Mouse (Mus musculus) limb, embryonic 15.5 days (tissue): ENCODE data around the gene Ttc30a1. TPM values are rescaled to one million over a fixed set of nuclear protein-coding genes. Genes with fewer than 3 reads are reported as not detected.

Experiments
- ATAC-seq: fragments of 200-750 bp; cut with Nextera tagmentation; 2 replicates; pipeline ENCODE4 v1.8.0; 2017; ENCODE audit warnings: low read depth, moderate TSS enrichment; ENCODE audit not compliant: insufficient number of reproducible peaks, low FRiP score, low TSS enrichment
- H3K27ac ChIP-seq: fragments of 300-500 bp; sonication (generic); 2 replicates; pipeline ENCODE4 v1.5.1; 2015; ENCODE audit warnings: moderate library complexity, mild to moderate bottlenecking, inconsistent platforms
- H3K27me3 ChIP-seq: fragments of 300-500 bp; sonication (generic); 2 replicates; pipeline ENCODE4 v1.6.1; 2015; ENCODE audit warnings: inconsistent platforms
- H3K36me3 ChIP-seq: fragments of 300-500 bp; sonication (generic); 2 replicates; pipeline ENCODE4 v1.6.1; 2015; ENCODE audit warnings: inconsistent platforms
- H3K4me1 ChIP-seq: fragments of 300-500 bp; sonication (generic); 2 replicates; pipeline ENCODE4 v1.6.1; 2015; ENCODE audit warnings: inconsistent platforms
- H3K4me2 ChIP-seq: fragments of 300-500 bp; sonication (generic); 2 replicates; pipeline ENCODE4 v1.6.1; 2015; ENCODE audit warnings: mild to moderate bottlenecking, inconsistent platforms
- H3K4me3 ChIP-seq: fragments of 300-500 bp; sonication (generic); 2 replicates; pipeline ENCODE4 v1.5.1; 2015; ENCODE audit warnings: mild to moderate bottlenecking, inconsistent platforms
- H3K9ac ChIP-seq: fragments of 300-500 bp; sonication (generic); 2 replicates; pipeline ENCODE4 v1.6.1; 2015; ENCODE audit warnings: inconsistent platforms
- H3K9me3 ChIP-seq: fragments of 300-500 bp; sonication (generic); 2 replicates; pipeline ENCODE4 v1.6.1; 2016; ENCODE audit warnings: inconsistent platforms
- WGBS: fragments of 180-500 bp; shearing (Covaris S2); methylation state at CpG from one replicate; pipeline ENCODE4 v1.1.7; 2015; 5-methylcytosine and 5-hydroxymethylcytosine counted together
- polyA plus RNA-seq: library from polyadenylated mRNA; unstranded; fragments of >200 nt; fragmentation: Nextera tagmentation; extraction: Ambion mirVana; gene quantifications from 2 replicates; pipeline ENCODE4 v1.2.1, GENCODE M21; 2015

The Ttc30a1 gene
- polyA plus RNA-seq, 1 experiment from 2014 or later, result 6.3 TPM

DNA sequence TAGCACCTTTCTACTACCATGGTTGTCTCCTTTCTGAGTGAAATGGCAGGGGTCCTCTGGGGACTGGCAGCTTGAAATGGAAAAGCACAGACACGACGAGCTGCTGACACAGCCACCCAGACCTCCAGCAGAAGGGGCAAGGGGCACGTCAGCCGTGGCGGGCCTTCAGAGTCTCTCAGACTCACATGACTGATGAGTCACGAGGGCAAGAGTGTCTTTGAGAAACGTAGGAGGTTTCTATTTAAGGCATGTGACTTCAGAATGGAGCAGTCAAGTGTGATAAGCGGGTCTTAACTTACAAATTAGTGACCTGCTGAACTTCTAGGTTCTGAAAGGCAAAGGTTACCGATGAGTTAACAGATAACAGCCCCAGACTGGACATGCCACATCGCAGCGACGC lies 16.0 kb upstream of the Ttc30a1 start:
- Histone ChIP-seq H3K4me2 (no peak overlapping the region), H3K27ac (no peak overlapping the region), H3K9ac (no peak overlapping the region), H3K36me3 (no peaks in the 10 kb centered on the region), H3K27me3 (no peaks in the 10 kb centered on the region), H3K4me3 (no peak overlapping the region), H3K4me1 (peaks cover 8% of the 10 kb centered on the region; the same call in 1 of the 2 replicates), H3K9me3 (no peaks in the 10 kb centered on the region)
- WGBS, result 55% methylated on average over 12 of the region's 12 CpGs
- ATAC-seq, result no peak

DNA sequence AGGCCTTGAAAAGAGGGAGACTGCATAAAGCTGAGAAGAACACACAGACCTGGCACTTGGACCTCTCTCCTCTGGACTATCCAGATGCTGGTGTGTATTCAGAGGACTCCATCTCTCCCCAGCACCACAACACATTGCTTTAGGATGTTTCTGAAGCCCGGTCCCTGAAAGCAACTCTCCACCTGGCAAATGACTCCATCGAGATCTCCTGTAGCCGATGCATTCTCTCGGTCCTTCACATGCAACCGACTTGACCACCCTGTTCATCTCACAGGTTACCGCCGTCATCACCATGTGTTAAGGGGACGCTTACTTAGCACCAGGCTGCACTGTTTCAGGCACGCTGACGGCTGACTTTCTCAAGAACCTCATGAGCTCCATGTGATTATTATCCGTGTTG lies 13.1 kb upstream of the Ttc30a1 start:
- Histone ChIP-seq H3K9ac (no peak overlapping the region), H3K4me2 (no peak overlapping the region), H3K4me3 (no peak overlapping the region), H3K9me3 (no peaks in the 10 kb centered on the region), H3K36me3 (no peaks in the 10 kb centered on the region), H3K4me1 (peaks cover 26% of the 10 kb centered on the region), H3K27ac (no peak overlapping the region), H3K27me3 (no peaks in the 10 kb centered on the region)
- no peak for ATAC-seq
- 96% methylated on average over 11 of the region's 11 CpGs for WGBS

DNA sequence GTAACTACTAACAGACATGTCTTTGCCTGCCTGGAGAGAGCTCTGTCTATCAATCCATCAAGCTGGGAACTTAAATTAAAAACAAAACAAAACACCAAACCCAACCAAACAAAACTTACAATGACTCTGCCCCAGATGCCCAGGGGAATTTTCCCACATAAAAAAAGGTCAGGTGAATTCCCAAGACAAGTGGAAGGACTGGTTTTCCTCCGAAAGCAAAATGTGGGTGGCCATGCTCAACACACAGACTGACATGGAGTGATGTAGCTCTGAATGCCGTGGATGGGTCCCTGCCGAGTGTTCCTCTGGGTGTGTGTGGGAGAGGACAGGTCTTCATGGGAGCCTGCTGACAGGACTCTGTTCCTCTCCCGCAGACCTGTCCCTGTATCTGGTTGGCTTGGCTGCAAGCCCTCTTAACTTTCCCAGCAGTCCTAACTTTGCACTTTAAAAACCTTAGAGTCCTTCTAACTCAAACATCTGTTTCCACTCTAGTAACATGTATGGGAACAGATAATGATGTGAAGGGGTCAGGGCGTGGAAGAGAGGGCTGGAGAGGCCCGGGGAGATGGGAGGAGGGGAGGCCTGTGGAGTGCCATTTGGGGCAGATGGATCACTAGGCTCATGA lies 9.9 kb upstream of the Ttc30a1 start:
- Histone ChIP-seq H3K36me3 (no peaks in the 10 kb centered on the region), H3K27ac (peak overlapping the region; percentile 23; the same call in 1 of the 2 replicates), H3K4me3 (no peak overlapping the region), H3K9me3 (no peaks in the 10 kb centered on the region), H3K4me1 (peaks cover 34% of the 10 kb centered on the region), H3K9ac (no peak overlapping the region), H3K4me2 (no peak overlapping the region), H3K27me3 (no peaks in the 10 kb centered on the region)
- peak; percentile 50; the same call in 1 of the 2 replicates for ATAC-seq
- 16% methylated on average over 6 of the region's 6 CpGs for WGBS

DNA sequence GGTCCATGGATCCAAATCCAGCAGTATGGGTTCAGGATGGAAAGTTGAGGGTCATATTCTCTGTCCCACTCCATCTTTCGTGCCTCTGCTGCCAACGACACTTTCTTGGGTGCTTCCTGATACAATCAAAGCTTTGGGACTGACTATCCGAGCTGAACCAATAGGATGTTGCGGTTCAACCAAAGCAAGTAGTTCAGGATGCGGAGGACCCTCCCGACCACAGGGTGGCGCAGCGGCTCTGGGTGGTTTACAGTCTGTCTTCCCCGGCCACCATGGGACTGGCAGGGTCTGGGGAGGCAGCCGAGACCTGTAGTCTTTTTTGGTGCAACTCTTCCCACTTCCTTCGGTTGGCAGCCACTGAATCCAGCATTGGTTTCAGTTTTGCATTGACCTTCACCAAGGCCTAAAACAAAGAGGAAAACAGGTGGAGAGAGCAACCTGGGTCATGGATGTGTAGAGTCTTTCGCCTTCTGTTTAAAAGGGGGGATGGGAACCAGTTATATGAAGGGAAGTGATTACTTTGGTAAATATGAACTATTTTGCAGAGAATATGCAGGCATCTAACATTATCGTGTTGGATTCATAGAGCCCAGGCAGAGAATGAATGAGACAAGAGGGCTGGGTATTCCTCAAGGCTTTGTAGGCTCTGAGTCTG lies 9.2 kb upstream of the Ttc30a1 start:
- H3K27me3 ChIP-seq, result no peaks in the 10 kb centered on the region
- H3K4me1 ChIP-seq, result peaks cover 34% of the 10 kb centered on the region
- H3K27ac ChIP-seq, result peak overlapping the region; percentile 23; the same call in 1 of the 2 replicates
- ATAC-seq, result no peak
- H3K4me3 ChIP-seq, result no peak overlapping the region
- H3K4me2 ChIP-seq, result 0 out of 2 replicates have a peak overlapping the region, but pooled peaks have one; percentile 6
- no peaks in the 10 kb centered on the region for H3K36me3 ChIP-seq
- no peak overlapping the region for H3K9ac ChIP-seq
- no peaks in the 10 kb centered on the region for H3K9me3 ChIP-seq
- 46% methylated on average over 13 of the region's 13 CpGs for WGBS

DNA sequence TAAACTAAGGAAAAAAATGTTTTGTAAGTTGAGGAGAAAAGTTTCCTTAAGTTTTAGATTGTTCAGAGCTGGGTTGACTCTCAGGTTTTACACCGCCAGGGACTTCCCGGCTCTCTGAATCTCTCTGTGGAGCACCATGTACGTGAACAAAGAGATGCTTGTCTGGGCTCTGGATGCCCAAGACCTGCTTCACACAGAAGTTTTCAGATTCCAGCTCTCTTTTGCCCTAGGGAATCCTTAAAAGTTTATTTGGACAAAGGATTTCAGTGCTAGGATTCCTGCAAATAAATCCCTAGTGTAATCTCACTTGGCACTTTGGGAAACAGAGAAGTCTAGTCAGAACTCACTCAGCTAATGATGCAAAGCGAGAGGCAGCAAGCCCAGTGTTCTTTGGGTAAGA lies 7.9 kb upstream of the Ttc30a1 start:
- Histone ChIP-seq H3K4me3 (no peak overlapping the region), H3K9ac (no peak overlapping the region), H3K27me3 (no peaks in the 10 kb centered on the region), H3K27ac (no peak overlapping the region), H3K4me1 (peaks cover 37% of the 10 kb centered on the region), H3K36me3 (no peaks in the 10 kb centered on the region), H3K9me3 (no peaks in the 10 kb centered on the region), H3K4me2 (no peak overlapping the region)
- 39% methylated on average over 4 of the region's 4 CpGs for WGBS
- no peak for ATAC-seq

DNA sequence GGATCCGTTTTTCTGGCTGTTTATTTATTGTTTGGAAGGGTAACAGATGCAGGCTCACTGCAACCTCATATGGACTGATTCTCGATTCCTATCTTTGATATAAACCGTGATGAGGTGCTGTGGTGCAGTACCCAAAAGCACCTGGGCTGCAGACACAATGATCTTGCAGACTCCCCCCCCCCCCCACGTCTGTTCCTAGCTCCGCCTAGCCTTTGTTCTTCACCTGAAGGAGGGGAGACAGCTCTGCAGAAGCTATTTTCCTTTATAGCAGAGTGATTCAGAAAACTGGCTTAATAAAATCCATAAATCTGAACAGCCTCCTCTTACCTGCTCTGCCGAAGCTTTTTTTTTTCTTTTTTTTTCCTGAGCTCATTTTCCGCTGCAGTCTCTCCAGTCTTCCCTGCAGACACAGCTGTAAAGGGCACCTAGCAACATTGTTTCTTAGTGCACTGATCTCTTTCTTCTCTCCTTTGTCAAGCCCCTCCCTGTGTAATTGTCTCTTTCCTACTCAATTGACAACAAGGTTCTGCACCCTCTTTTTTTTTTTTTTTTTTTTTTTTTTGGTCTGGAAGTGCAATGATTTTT lies 7.1 kb upstream of the Ttc30a1 start:
- no peak for ATAC-seq
- Histone ChIP-seq H3K9ac (no peak overlapping the region), H3K27ac (0 out of 2 replicates have a peak overlapping the region, but pooled peaks have one; percentile 6), H3K4me3 (no peak overlapping the region), H3K9me3 (no peaks in the 10 kb centered on the region), H3K4me1 (peaks cover 37% of the 10 kb centered on the region), H3K4me2 (no peak overlapping the region), H3K27me3 (no peaks in the 10 kb centered on the region), H3K36me3 (no peaks in the 10 kb centered on the region)
- 15% methylated on average over 7 of the region's 7 CpGs for WGBS

DNA sequence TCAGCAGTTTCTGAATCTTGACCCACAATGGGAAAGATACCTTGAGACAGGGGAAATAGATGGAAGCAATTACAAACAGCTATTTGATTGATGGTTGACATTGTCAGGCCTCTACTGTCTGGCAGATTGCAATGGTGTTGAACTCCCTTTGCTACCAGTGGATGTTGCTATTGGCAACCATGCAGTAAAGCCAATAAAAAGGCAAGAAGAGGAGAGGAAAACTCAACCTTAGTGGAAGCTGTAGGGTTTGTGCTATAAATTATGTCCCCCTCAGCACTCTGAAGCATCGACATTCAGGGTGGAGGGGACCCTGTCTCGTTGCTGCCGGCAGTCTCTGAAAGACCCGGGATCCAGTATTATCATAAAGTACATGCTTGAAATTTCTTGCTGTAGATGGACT lies 6.6 kb upstream of the Ttc30a1 start:
- H3K4me3 ChIP-seq, result no peak overlapping the region
- 12% methylated on average over 4 of the region's 4 CpGs for WGBS
- H3K27ac ChIP-seq, result no peak overlapping the region
- no peak overlapping the region for H3K9ac ChIP-seq
- no peaks in the 10 kb centered on the region for H3K36me3 ChIP-seq
- H3K4me2 ChIP-seq, result no peak overlapping the region
- H3K4me1 ChIP-seq, result peaks cover 37% of the 10 kb centered on the region
- H3K9me3 ChIP-seq, result no peaks in the 10 kb centered on the region
- no peak for ATAC-seq
- no peaks in the 10 kb centered on the region for H3K27me3 ChIP-seq

DNA sequence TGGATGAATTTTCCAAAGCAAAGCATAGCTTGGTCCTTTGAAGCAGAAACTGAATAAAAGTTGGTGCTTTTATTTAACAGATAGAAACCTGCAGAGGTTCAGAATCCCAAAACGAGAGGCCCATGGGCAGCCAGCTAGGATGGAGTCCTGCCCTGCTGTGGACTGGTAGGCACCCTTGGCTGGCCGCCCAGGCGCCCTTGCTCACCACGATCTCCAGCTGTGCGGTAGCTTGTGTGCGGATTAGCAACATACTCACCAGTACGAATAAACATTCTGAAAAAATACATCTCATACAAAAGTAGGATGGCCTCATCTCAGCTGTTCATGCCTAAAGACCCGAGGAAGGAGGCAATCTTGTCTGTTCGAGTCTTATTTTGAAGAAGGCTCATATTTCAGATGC lies 6.0 kb upstream of the Ttc30a1 start:
- Histone ChIP-seq H3K4me1 (peaks cover 37% of the 10 kb centered on the region), H3K4me3 (no peak overlapping the region), H3K27ac (no peak overlapping the region), H3K4me2 (no peak overlapping the region), H3K9ac (no peak overlapping the region), H3K9me3 (no peaks in the 10 kb centered on the region), H3K36me3 (no peaks in the 10 kb centered on the region), H3K27me3 (no peaks in the 10 kb centered on the region)
- no peak for ATAC-seq
- WGBS, result 47% methylated on average over 9 of the region's 9 CpGs

DNA sequence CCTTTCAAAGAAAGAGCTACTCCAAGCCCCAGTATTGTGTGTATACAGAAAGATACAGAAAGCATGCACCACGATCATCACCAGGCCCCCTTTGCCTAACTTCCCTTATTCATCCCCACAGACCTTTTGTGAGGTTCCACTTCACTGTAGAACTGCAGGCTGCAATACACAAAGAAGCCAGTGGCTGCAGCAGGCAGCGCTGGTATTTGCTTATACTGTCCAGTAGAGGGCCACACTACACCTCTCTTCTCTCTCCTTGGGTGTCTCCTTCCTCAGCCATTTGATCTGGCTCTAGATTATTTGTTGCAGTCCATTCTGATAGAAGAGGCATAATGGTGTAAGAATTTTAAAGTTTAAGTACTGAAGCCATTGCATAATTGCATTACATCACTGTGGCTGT lies 3.4 kb upstream of the Ttc30a1 start:
- H3K9me3 ChIP-seq, result no peaks in the 10 kb centered on the region
- H3K36me3 ChIP-seq, result no peaks in the 10 kb centered on the region
- no peak overlapping the region for H3K27ac ChIP-seq
- no peak overlapping the region for H3K9ac ChIP-seq
- no peak overlapping the region for H3K4me2 ChIP-seq
- peaks cover 18% of the 10 kb centered on the region for H3K4me1 ChIP-seq
- H3K27me3 ChIP-seq, result no peaks in the 10 kb centered on the region
- 3% methylated on average over 2 of the region's 2 CpGs for WGBS
- H3K4me3 ChIP-seq, result no peak overlapping the region
- ATAC-seq, result no peak

DNA sequence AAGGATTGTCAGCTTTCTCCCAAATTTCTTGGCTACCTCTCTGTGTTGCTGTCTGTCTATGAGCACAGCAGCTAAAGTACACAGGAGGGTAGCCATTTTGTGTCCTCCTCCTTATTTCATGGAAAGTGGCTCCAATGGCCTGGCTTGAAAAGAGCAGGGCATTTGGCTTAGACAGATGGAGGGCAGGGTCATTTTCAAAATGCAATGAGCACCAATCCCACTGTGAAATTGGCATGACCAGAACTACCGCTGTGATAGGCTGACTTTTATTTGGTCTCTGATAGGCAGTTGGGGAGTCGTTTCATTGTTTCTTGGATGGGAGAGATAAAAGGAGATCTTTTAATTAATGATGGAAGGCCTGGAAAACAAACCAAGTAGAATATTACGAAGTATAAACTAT lies 2.1 kb upstream of the Ttc30a1 start:
- 82% methylated on average over 3 of the region's 3 CpGs for WGBS
- Histone ChIP-seq H3K4me1 (peaks cover 16% of the 10 kb centered on the region), H3K36me3 (no peaks in the 10 kb centered on the region), H3K9me3 (no peaks in the 10 kb centered on the region), H3K4me2 (no peak overlapping the region), H3K4me3 (no peak overlapping the region), H3K27ac (no peak overlapping the region), H3K27me3 (no peaks in the 10 kb centered on the region), H3K9ac (no peak overlapping the region)
- no peak for ATAC-seq

DNA sequence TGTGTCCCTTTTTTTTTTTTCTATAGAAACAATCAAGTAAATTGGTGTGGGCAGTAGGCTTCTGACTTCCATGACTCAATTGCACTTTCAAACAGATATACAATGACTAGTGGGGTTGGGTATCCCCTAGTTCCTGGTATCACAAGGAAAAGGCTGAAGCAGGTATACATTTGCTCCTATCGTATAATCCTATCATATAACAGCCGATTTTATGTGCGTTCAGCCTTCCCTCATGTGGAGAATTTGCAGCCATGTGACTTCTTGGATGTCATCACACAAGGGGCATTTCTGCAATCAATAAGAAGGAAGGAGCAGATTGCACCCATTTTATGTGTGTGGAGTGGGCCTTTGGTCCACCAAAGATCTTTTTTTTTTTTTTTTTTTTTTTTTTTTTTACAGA lies 1.3 kb upstream of the Ttc30a1 start:
- Histone ChIP-seq H3K4me2 (no peak overlapping the region), H3K4me1 (peaks cover 8% of the 10 kb centered on the region; the same call in 1 of the 2 replicates), H3K36me3 (no peaks in the 10 kb centered on the region), H3K9me3 (no peaks in the 10 kb centered on the region), H3K9ac (no peak overlapping the region), H3K27ac (no peak overlapping the region), H3K27me3 (no peaks in the 10 kb centered on the region), H3K4me3 (no peak overlapping the region)
- WGBS, result 91% methylated on average over 3 of the region's 3 CpGs
- no peak for ATAC-seq

DNA sequence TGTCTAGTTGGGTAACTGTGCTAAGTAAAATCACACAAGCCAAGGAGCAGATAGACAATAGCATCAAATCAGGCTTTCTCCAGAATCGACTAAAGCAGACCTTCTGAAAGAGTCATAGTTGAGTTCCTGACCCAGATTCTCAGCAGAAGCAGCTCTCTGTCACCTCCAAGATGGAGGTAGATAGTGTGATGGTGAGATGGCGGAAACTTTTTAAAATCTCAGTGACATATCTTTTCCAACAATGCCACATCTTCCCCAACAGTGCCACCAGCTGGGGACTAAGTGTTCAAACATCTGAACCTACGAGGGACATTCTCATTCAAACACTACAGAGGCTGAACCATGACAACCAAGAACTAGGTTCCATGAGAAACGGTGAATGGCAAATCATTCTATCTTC lies 859 bp upstream of the Ttc30a1 start:
- no peak overlapping the region for H3K27ac ChIP-seq
- H3K36me3 ChIP-seq, result no peaks in the 10 kb centered on the region
- H3K4me2 ChIP-seq, result no peak overlapping the region
- no peak for ATAC-seq
- H3K9me3 ChIP-seq, result no peaks in the 10 kb centered on the region
- no peak overlapping the region for H3K9ac ChIP-seq
- peaks cover 4% of the 10 kb centered on the region; the same call in 1 of the 2 replicates for H3K4me1 ChIP-seq
- WGBS, result 94% methylated on average over 4 of the region's 4 CpGs
- H3K4me3 ChIP-seq, result no peak overlapping the region
- no peaks in the 10 kb centered on the region for H3K27me3 ChIP-seq
